Mouse (Mus musculus): Measurements from ENCODE around the gene Eif4a2. TPM values are rescaled to one million over a fixed set of nuclear protein-coding genes. Genes with fewer than 3 reads are reported as not detected.

The Eif4a2 gene
- 100 to 1,000 TPM; 178 to 215 TPM for polyA plus RNA-seq (2017; shearing (Covaris generic))

DNA sequence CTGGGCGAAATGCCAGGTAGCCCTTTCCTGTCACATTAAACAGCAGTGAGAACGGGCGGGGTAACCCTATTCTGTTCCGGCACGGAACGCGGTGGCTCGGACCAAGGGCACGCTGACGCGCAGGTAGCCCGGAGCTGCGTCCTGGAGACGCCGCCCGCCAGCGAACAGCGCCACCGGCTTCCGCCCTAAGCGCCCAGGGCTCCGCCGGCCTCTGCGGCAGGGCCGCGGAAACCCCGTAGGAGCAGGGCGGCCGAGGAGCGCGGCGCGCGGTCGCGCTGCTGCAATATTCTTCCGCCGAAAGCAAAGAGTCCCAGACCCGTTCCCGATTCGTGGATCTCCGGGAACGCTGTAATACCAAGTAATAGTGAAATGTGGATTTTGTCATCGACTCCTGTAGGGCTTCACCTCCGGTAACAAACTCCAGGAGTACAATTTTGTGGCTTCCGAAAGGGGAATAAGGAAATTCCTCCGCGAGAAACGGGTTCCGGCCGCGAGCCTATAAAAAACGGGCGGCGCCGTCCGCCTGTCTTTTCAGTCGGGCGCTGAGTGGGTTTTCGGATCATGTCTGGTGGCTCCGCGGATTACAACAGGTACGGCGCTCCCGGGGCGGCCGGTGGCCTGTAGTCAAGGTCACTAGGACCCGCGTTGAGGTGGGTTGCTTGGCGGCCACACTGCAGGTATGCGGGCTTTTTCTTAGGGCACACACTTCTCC, at the start of gene Eif4a2:
Gene Eif4a2, plus strand, starts transcription at position 214 of the 712 bp plus-strand sequence.

DNA sequence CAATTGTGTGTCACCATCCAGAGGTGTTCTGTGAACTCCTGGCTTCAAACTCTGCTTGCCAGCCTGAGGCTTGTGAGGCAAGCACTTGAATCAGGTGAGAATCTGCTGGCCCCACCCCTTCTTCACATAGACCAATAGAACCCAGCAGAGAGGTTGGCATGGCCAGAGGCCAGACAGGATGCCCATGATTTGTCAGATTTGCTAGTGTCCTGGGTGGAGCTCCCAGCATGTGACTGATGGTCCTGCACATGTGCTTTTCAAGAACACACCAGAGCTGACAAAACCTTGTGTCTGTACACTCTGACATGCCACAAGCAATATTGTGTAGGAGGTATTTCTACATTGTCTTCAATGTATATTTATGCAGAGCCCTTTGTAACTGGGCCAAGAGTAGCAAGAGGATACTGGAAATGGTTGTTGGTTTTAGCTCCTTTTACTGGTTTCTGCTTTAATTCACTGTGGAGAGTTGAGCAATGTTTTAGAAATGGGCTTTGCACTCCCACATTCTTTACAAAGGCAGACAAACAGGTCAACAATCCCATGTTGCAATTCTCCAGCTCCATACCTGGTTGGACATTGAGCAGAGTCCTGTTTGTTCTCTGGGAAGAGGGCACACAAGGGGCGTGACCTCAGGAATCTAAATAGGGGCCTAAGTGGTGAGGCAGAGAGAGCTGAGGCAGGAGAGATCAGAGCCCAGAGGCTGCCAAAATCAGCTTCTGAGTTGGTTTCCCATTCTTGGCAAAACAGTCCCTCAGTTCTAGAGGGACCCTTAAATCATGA, 49.4 kb upstream of the Eif4a2 start, which contains the start of gene Kng1:
Gene Kng1, plus strand, starts transcription at position 198 of the 780 bp plus-strand sequence.

DNA sequence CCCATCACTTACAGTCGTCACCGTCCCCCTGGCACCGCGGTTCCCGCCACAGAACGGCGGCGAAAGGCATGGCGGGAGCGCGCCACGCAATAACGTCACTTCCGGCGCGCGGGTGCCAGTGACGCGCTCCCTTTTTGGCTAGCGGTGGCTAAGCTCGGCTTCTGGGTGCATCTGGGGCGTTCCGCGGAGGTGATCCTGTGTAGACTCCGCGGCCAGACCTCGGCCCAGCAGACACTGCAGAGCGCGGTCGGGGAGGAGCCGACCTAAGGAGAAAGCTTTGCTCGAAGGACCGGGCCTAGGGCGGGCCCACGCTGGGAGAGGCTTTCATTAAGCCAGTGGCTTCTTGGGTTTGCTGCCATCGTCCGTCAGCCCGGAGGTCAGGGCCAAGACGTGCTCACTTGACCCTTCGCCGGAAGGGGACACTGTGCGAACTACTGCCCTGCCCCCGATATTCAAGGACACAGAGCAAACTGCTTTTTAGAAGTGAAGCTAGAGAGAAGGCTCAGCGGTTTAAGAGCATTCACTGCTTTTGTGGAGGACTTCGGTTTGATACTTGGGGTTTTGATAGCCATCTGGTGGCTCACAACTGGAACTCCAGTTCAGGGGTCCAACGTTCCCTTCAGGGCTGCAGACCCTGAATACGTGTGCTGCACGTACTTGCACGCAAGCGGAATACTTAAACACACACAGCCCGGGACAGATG, 20.6 kb downstream of the Eif4a2 start, which contains the start of gene Rfc4:
Gene Rfc4, minus strand, starts transcription at position 65 of the 703 bp plus-strand sequence.

DNA sequence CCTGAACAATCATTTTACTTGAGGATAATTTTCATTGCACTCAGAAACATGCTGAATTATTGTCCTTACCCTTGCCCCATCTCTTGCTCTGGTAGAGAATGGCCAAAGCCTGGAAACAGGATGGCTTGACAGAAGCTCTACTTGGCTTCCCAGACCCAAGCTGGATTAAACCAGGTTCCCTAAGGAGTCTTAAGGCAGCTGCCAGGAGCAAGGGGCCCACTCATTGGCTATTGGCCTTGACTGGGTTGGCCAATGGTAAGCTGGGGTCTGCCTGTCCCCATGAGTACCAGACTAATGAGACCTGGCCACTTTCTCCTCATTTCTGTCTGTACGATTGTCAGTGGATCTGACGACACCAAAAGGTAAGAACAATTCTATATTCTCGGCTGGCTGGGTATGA, 39.0 kb downstream of the Eif4a2 start, which contains the start of gene Adipoq:
Gene Adipoq, plus strand, starts transcription at position 257 of the 400 bp plus-strand sequence.

Other genes starting within 250 kb of the Eif4a2 start
- 10 to 100 TPM; 15.6 to 16.4 TPM for gene Tbccd1, start 249.8 kb upstream of the Eif4a2 start, polyA plus RNA-seq (2017; shearing (Covaris generic))
- 100 to 1,000 TPM; 111 to 145 TPM for gene Dnajb11, start 249.6 kb upstream of the Eif4a2 start, polyA plus RNA-seq (2017; shearing (Covaris generic))
- not detected for gene Ahsg, start 216.2 kb upstream of the Eif4a2 start, polyA plus RNA-seq (2017; shearing (Covaris generic))
- not detected for gene Fetub, start 189.1 kb upstream of the Eif4a2 start, polyA plus RNA-seq (2017; shearing (Covaris generic))
- gene Hrg, start 156.4 kb upstream of the Eif4a2 start, polyA plus RNA-seq (2017; shearing (Covaris generic)) = not detected
- not detected for gene Kng2, start 78.0 kb upstream of the Eif4a2 start, polyA plus RNA-seq (2017; shearing (Covaris generic))
- gene Kng1, start 49.6 kb upstream of the Eif4a2 start, polyA plus RNA-seq (2017; shearing (Covaris generic)) = not detected
- 10 to 100 TPM; 33.1 to 35.5 TPM for gene Rfc4, start 20.3 kb downstream of the Eif4a2 start, polyA plus RNA-seq (2017; shearing (Covaris generic))
- under 1 TPM in 1 of 2 experiments, not detected in 1; 0.60 TPM for gene Adipoq, start 39.1 kb downstream of the Eif4a2 start, polyA plus RNA-seq (2017; shearing (Covaris generic))
- gene St6gal1, start 117.3 kb downstream of the Eif4a2 start, polyA plus RNA-seq (2017; shearing (Covaris generic)) = 10 to 100 TPM; 51.3 to 58.2 TPM

Data from activated CD4-positive, CD25-positive, alpha-beta regulatory T cell (primary cell).